Mouse (Mus musculus) cerebellum, adult 2 months (tissue): ENCODE measurements around the gene Nfic.

Source experiments
- CTCF ChIP-seq: fragments of 200-500 bp; IDR thresholded peaks from 2 replicates; pipeline ENCODE4 v1.5.1; 2011; ENCODE audit warnings: low read depth, mild to moderate bottlenecking, control low read depth, low read length, moderate library complexity, borderline replicate concordance; ENCODE audit not compliant: insufficient read depth
- POLR2A ChIP-seq: fragments of 200-500 bp; IDR thresholded peaks from 2 replicates; pipeline ENCODE4 v1.6.1; 2011; ENCODE audit warnings: low read length, control low read depth, borderline replicate concordance; ENCODE audit not compliant: insufficient read depth

DNA sequence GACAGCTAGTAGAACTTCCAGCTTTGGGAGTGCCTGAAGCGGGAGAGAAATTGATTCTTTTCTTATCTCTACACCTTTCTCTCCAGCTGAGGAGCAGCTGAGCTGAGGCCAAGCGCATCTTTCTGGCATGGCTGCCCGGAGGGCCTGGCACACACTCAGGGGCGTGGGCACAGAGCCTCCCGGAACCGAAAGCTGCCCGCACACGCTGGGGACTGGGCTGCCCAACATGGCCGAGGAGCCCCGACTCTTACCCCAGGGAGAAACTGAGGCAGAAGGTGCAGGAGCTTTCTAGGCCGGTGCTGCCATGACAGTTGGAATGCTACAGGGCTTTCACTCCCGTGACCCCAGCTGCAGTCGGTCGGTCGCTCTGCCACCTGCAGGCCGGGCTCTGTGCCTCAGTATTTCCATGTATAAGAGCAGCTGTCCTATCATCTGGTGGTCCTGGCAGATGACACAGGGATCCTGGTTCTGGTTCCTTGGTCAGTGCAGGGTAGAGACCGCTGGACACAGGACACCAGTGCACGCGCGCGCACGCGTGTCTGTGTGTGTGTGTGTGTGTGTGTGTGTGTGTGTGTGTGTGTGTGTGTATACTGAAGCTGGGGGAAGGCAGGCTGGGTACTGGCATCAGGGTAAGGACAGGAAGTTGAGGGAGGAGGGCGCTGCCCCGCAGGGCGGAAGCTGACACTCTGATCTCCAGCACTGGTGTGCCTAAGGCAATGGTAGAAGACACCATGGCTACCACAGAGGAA is 21.7 kb downstream of the Nfic start:
- no peak for TF ChIP-seq CTCF
- TF ChIP-seq POLR2A = no peak
